Mouse (Mus musculus) lung, adult 10 weeks (tissue): ENCODE results near the gene Fmn2. TPM values are rescaled to one million over a fixed set of nuclear protein-coding genes. Genes with fewer than 3 reads are reported as not detected.

Experiments
- polyA plus RNA-seq: library from polyadenylated mRNA; stranded (reverse); fragments of 350-450 nt; fragmentation: Illumina TruSeq; extraction: RNeasy Lipid Tissue Mini Kit (QIAGEN cat#74804); gene quantifications from one replicate; pipeline ENCODE4 v1.2.3, GENCODE M21; 2014; ENCODE audit warnings: low read depth, low replicate concordance; ENCODE audit not compliant: insufficient read depth

Gene Fmn2
- 0.48 TPM for polyA plus RNA-seq

DNA sequence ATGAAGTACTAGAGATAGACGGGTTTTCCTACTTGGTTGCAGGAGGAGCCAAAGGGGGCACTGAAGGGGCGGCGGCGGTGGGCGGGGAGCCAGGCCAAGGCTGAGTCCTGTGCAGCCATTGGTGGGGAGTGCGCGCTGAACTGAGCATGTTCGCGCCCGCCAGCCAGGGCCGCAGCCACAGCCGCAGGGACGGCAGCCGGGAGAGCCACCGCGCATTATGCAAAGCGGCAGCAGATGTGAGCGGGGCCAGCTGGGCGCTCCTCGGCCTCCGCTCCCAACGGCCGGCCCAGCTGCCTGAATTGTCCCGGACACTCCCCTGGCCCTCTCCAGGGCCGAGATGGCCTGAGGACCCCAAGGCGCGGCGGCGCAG lies at the start of gene Fmn2:
Gene Fmn2, plus strand, starts transcription at position 165 of the 370 bp plus-strand sequence.

Other genes with a start within 250 kb of the Fmn2 start
- gene Olfr419, start 249.8 kb upstream of the Fmn2 start, polyA plus RNA-seq: not detected
- gene Mptx1, start 171.3 kb upstream of the Fmn2 start, polyA plus RNA-seq: not detected
- not detected for gene Olfr417, start 136.7 kb upstream of the Fmn2 start, polyA plus RNA-seq
- gene Olfr248, start 110.8 kb upstream of the Fmn2 start, polyA plus RNA-seq: not detected
- gene Olfr414, start 77.8 kb upstream of the Fmn2 start, polyA plus RNA-seq: not detected
- not detected for gene Olfr220, start 59.7 kb upstream of the Fmn2 start, polyA plus RNA-seq